Mouse (Mus musculus) splenic B cell, adult 2 months (primary cell): ENCODE results near the gene Kcnma1.

Experiments
- DNase-seq: peaks from one replicate; pipeline ENCODE4 v3.0.0-alpha.2; 2011; ENCODE audit warnings: low read depth, low spot score
- H3K27me3 ChIP-seq: 2 replicates; pipeline ENCODE4 v1.6.1; 2012; ENCODE audit warnings: mild to moderate bottlenecking, low read length, moderate library complexity, mixed read lengths; ENCODE audit not compliant: control insufficient read depth, poor library complexity, insufficient read depth, severe bottlenecking
- H3K36me3 ChIP-seq: 2 replicates; pipeline ENCODE4 v1.6.1; 2012; ENCODE audit warnings: mild to moderate bottlenecking, low read length, moderate library complexity, mixed read lengths; ENCODE audit not compliant: control insufficient read depth, poor library complexity, insufficient read depth, severe bottlenecking

Gene Kcnma1

GRCm38 (mm10) chr14:23492581-23493360 lies 521.5 kb downstream of the Kcnma1 start:
- no peak for DNase-seq
- H3K27me3 ChIP-seq = no peaks in the 10 kb centered on the region
- no peaks in the 10 kb centered on the region for H3K36me3 ChIP-seq

GRCm38 (mm10) chr14:23491359-23491758 lies 522.9 kb downstream of the Kcnma1 start:
- DNase-seq = no peak
- H3K27me3 ChIP-seq = no peaks in the 10 kb centered on the region
- no peaks in the 10 kb centered on the region for H3K36me3 ChIP-seq

GRCm38 (mm10) chr14:23486687-23487086 lies 527.6 kb downstream of the Kcnma1 start:
- Histone ChIP-seq H3K27me3 (no peaks in the 10 kb centered on the region), H3K36me3 (no peaks in the 10 kb centered on the region)
- DNase-seq = no peak

GRCm38 (mm10) chr14:23485802-23486500 lies 528.3 kb downstream of the Kcnma1 start:
- H3K36me3 ChIP-seq = no peaks in the 10 kb centered on the region

GRCm38 (mm10) chr14:23475129-23475528 lies 539.2 kb downstream of the Kcnma1 start:
- DNase-seq = no peak
- Histone ChIP-seq H3K27me3 (no peaks in the 10 kb centered on the region), H3K36me3 (no peaks in the 10 kb centered on the region)

More at GRCm38 (mm10) chr14:23485802-23486500, 528.3 kb downstream of the Kcnma1 start:
- DNase-seq = no peak
- H3K27me3 ChIP-seq = no peaks in the 10 kb centered on the region

GRCm38 (mm10) chr14:23470071-23470470 lies 544.2 kb downstream of the Kcnma1 start:
- DNase-seq = no peak
- Histone ChIP-seq H3K36me3 (no peaks in the 10 kb centered on the region), H3K27me3 (no peaks in the 10 kb centered on the region)

GRCm38 (mm10) chr14:23465135-23465534 lies 549.2 kb downstream of the Kcnma1 start:
- peak; percentile 2 for DNase-seq
- no peaks in the 10 kb centered on the region for H3K36me3 ChIP-seq
- no peaks in the 10 kb centered on the region for H3K27me3 ChIP-seq

GRCm38 (mm10) chr14:23458560-23458959 lies 555.7 kb downstream of the Kcnma1 start:
- no peaks in the 10 kb centered on the region for H3K27me3 ChIP-seq
- DNase-seq = no peak
- H3K36me3 ChIP-seq = no peaks in the 10 kb centered on the region

- no peaks in the 10 kb centered on the region for H3K27me3 ChIP-seq
- no peaks in the 10 kb centered on the region for H3K36me3 ChIP-seq
- no peak for DNase-seq
Measured at GRCm38 (mm10) chr14:23451681-23452080, 562.6 kb downstream of the Kcnma1 start.

GRCm38 (mm10) chr14:23437467-23437866 lies 576.8 kb downstream of the Kcnma1 start:
- DNase-seq = no peak
- Histone ChIP-seq H3K27me3 (no peaks in the 10 kb centered on the region), H3K36me3 (no peaks in the 10 kb centered on the region)

- Histone ChIP-seq H3K27me3 (no peaks in the 10 kb centered on the region), H3K36me3 (no peaks in the 10 kb centered on the region)
- no peak for DNase-seq
Measured at GRCm38 (mm10) chr14:23435861-23436260, 578.4 kb downstream of the Kcnma1 start.

GRCm38 (mm10) chr14:23430006-23430405 lies 584.3 kb downstream of the Kcnma1 start:
- Histone ChIP-seq H3K27me3 (no peaks in the 10 kb centered on the region; the same call in 1 of the 2 replicates), H3K36me3 (no peaks in the 10 kb centered on the region)
- no peak for DNase-seq

GRCm38 (mm10) chr14:23429043-23429442 lies 585.2 kb downstream of the Kcnma1 start:
- Histone ChIP-seq H3K27me3 (no peaks in the 10 kb centered on the region; the same call in 1 of the 2 replicates), H3K36me3 (no peaks in the 10 kb centered on the region)
- peak; percentile 3 for DNase-seq

- H3K27me3 ChIP-seq = no peaks in the 10 kb centered on the region; the same call in 1 of the 2 replicates
- H3K36me3 ChIP-seq = no peaks in the 10 kb centered on the region
- DNase-seq = no peak
Measured at GRCm38 (mm10) chr14:23422481-23423040, 591.7 kb downstream of the Kcnma1 start.

- Histone ChIP-seq H3K27me3 (no peaks in the 10 kb centered on the region), H3K36me3 (no peaks in the 10 kb centered on the region)
- DNase-seq = no peak
Measured at GRCm38 (mm10) chr14:23418955-23419354, 595.3 kb downstream of the Kcnma1 start.
